Mouse (Mus musculus) G1E (cell line): Measurements from ENCODE around the gene Skap1.

Experiments used
- CTCF ChIP-seq: IDR thresholded peaks from 2 replicates; pipeline ENCODE4 v1.5.1; 2012; ENCODE audit warnings: low read depth, low read length, inconsistent platforms, mixed read lengths
- GATA2 ChIP-seq: IDR thresholded peaks from 2 replicates; pipeline ENCODE4 v1.6.1; 2012; ENCODE audit warnings: low read depth, low read length, inconsistent platforms, borderline replicate concordance

GRCm38 (mm10) chr11:96653867-96654266 is 189.5 kb downstream of the Skap1 start:
- no peak for TF ChIP-seq CTCF
- TF ChIP-seq GATA2, result no peak
